Mouse (Mus musculus) heart, embryonic 16.5 days (tissue): ENCODE results near the gene Fblim1. TPM values are rescaled to one million over a fixed set of nuclear protein-coding genes. Genes with fewer than 3 reads are reported as not detected.

Source experiments
- ATAC-seq: fragments of 200-750 bp; cut with Nextera tagmentation; replicated peaks from 2 replicates; pipeline ENCODE4 v1.8.0; 2017; ENCODE audit warnings: moderate number of reproducible peaks; ENCODE audit not compliant: insufficient read depth, low FRiP score; ENCODE audit errors: extremely low read depth
- H3K27ac ChIP-seq: fragments of 300-500 bp; sonication (generic); 2 replicates; pipeline ENCODE4 v1.5.1; 2014; ENCODE audit warnings: mild to moderate bottlenecking, low read length, control low read depth, moderate library complexity
- H3K27me3 ChIP-seq: fragments of 300-500 bp; sonication (generic); 2 replicates; pipeline ENCODE4 v1.6.1; 2014; ENCODE audit warnings: low read length, mixed read lengths; ENCODE audit not compliant: control insufficient read depth, insufficient read depth
- H3K36me3 ChIP-seq: fragments of 300-500 bp; sonication (generic); 2 replicates; pipeline ENCODE4 v1.6.1; 2014; ENCODE audit not compliant: control insufficient read depth, insufficient read depth
- H3K4me1 ChIP-seq: fragments of 300-500 bp; sonication (generic); 2 replicates; pipeline ENCODE4 v1.6.1; 2014; ENCODE audit warnings: low read length, mixed read lengths; ENCODE audit not compliant: control insufficient read depth, insufficient read depth
- H3K4me2 ChIP-seq: fragments of 300-500 bp; sonication (generic); 2 replicates; pipeline ENCODE4 v1.6.1; 2014; ENCODE audit warnings: low read depth, mild to moderate bottlenecking, control low read depth, low read length
- H3K4me3 ChIP-seq: fragments of 300-500 bp; sonication (generic); 2 replicates; pipeline ENCODE4 v1.5.1; 2014; ENCODE audit warnings: mild to moderate bottlenecking, control low read depth, low read length
- H3K9ac ChIP-seq: fragments of 300-500 bp; sonication (generic); 2 replicates; pipeline ENCODE4 v1.6.1; 2014; ENCODE audit warnings: low read length, control low read depth
- H3K9me3 ChIP-seq: fragments of 300-500 bp; sonication (generic); replicated peaks from 2 replicates; pipeline ENCODE4 v1.6.1; 2016; ENCODE audit warnings: low read length; ENCODE audit not compliant: control insufficient read depth
- WGBS: fragments of 180-500 bp; shearing (Covaris S2); extraction: QIAGEN DNeasy Blood & Tissue Kit; methylation state at CpG from one replicate; pipeline ENCODE4 v1.1.7; 2014; 5-methylcytosine and 5-hydroxymethylcytosine counted together
- polyA plus RNA-seq: library from polyadenylated mRNA; unstranded; fragments of >200 nt; fragmentation: Nextera tagmentation; extraction: Ambion mirVana; gene quantifications from 2 replicates; pipeline ENCODE4 v1.2.1, GENCODE M21; 2015

The Fblim1 gene
- polyA plus RNA-seq, 1 experiment from 2014 or later: 46.9 TPM

DNA sequence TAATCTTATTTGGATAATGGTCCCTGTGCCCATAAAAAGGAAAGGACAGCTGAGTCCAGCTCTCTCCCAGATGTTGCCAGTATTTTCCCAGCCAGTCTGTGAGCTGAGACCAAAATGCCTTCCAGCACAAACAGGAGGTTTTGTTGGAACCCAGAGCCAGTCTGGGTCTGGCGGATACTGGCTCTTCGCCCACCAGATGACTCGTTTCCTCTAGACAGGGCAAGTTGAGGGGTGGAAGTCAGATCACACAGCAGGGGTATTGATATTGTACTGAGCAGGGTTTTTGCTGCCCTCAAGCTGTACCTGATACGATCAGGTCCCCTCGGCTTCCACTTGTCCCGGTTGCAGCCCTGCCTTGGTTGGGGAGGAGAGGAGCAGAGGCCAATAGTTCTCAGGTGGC lies 3.6 kb upstream of the Fblim1 start:
- no peak overlapping the region for H3K4me3 ChIP-seq
- H3K9ac ChIP-seq: no peak overlapping the region
- H3K27ac ChIP-seq: peak overlapping the region; percentile 64
- peak; percentile 72 for ATAC-seq
- WGBS: 58% methylated on average over 6 of the region's 6 CpGs
- H3K4me1 ChIP-seq: peaks cover 2% of the 10 kb centered on the region
- H3K36me3 ChIP-seq: no peaks in the 10 kb centered on the region
- H3K4me2 ChIP-seq: no peak overlapping the region
- no peaks in the 10 kb centered on the region for H3K9me3 ChIP-seq
- H3K27me3 ChIP-seq: no peaks in the 10 kb centered on the region

DNA sequence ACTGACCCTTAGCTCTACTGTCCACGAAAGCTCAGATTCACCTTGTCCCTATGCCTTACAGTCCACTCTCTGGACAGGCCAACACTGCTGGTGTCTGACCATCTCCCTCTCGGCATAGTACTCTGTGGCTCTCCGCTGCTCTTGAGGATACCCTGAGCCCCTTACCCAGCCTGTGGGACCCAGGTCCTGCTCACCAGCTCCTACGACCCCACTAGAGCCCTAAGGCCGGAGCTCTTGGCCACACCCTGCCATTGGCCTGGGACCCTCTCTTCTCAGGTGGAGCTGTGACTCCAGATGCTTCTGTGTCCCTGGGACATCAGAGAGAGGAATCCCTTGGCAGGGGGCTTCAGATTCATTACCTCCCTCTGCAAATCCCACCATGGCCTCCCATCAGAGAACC lies 475 bp downstream of the Fblim1 start:
- H3K27me3 ChIP-seq: no peaks in the 10 kb centered on the region
- no peak overlapping the region for H3K9ac ChIP-seq
- H3K4me3 ChIP-seq: no peak overlapping the region
- H3K9me3 ChIP-seq: no peaks in the 10 kb centered on the region
- 90% methylated on average over 5 of the region's 5 CpGs for WGBS
- no peak overlapping the region for H3K4me2 ChIP-seq
- peaks cover 32% of the 10 kb centered on the region for H3K4me1 ChIP-seq
- H3K36me3 ChIP-seq: no peaks in the 10 kb centered on the region
- ATAC-seq: no peak
- H3K27ac ChIP-seq: no peak overlapping the region

DNA sequence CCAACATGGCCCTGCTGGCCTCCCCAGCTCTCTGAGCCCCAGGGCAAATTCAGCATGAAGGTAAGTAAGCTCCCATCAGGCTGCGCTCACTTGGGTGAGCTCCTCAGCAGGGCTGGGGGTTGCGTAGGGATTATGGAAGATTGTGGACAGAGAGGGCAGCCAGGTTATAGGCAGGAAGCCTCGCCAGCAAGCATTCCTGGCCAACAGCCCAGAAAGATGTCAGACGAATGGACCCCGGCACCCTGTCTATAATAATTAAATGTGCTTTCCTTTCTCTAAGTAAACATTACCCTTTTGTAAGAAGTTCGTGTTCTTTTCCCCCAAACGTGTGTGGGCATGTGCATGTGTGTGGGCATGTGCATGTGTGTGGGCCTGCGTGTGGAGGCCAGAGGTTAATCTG lies 1.4 kb downstream of the Fblim1 start:
- H3K4me1 ChIP-seq: peaks cover 39% of the 10 kb centered on the region
- H3K36me3 ChIP-seq: no peaks in the 10 kb centered on the region
- H3K9me3 ChIP-seq: no peaks in the 10 kb centered on the region
- peak overlapping the region; percentile 57 for H3K27ac ChIP-seq
- no peak overlapping the region for H3K4me3 ChIP-seq
- no peak for ATAC-seq
- 0 out of 2 replicates have a peak overlapping the region, but pooled peaks have one; percentile 4 for H3K9ac ChIP-seq
- 27% methylated on average over 8 of the region's 8 CpGs for WGBS
- no peaks in the 10 kb centered on the region; the same call in 1 of the 2 replicates for H3K27me3 ChIP-seq
- no peak overlapping the region for H3K4me2 ChIP-seq

DNA sequence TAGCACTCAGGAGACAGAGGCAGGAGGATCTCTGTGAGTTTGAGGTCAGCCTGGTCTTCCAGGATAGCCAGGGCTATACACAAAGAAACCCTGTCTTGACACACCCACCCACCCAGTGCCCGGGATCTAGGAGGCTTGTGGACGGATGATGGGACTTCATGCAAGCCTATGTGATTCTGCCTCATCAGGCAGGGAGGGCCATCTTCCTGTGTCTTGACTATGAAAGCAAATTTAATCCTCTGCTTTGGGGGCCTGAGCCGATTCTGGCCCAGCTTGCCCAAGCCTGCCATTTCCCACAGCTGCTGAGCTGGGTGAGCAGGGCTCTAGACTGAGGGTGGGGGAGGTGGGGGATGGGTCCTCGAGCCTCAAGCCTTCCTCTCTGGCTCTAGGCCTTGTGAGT lies 2.0 kb downstream of the Fblim1 start:
- Histone ChIP-seq H3K9ac (no peak overlapping the region), H3K27me3 (no peaks in the 10 kb centered on the region; the same call in 1 of the 2 replicates), H3K4me2 (no peak overlapping the region), H3K9me3 (no peaks in the 10 kb centered on the region), H3K36me3 (no peaks in the 10 kb centered on the region), H3K4me3 (no peak overlapping the region), H3K4me1 (peaks cover 39% of the 10 kb centered on the region), H3K27ac (no peak overlapping the region)
- ATAC-seq: no peak
- 59% methylated on average over 4 of the region's 4 CpGs for WGBS

DNA sequence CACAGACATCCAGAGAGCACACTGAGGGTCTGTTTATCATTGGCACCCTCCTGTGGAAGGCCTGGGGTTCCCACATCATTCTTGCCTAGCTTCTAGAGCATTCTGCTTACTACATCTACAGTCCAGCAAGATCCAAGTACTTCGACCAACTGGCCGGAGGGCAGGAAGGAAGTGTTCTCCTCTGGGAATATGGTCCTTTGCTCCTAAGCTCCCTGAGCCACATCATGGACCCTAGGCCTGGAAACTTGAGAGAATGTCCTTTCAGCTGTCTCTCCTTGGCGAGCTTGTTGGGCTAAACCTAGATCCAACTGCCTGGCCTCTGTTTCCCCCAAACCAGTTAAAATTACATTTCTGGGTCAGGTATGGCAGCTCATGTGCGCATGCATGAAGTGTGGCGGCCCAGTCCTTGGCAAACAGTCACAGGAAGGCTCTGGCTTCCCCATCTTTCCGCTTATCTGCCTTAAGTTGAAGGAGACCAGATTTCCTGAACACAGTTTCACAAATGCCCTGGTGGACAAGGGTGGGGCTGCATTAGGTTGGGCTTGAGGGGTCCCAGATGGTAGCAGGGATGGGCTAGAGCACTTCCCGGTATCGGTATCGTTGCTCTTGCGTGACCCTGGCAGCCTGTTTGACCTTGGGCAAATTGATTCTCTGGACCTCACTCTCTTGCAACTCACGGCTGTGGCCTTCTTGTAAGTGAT lies 3.2 kb downstream of the Fblim1 start:
- WGBS: 66% methylated on average over 11 of the region's 11 CpGs
- H3K4me2 ChIP-seq: no peak overlapping the region
- no peaks in the 10 kb centered on the region; the same call in 1 of the 2 replicates for H3K27me3 ChIP-seq
- peak; percentile 14; the same call in 1 of the 2 replicates for ATAC-seq
- no peak overlapping the region for H3K4me3 ChIP-seq
- peaks cover 39% of the 10 kb centered on the region for H3K4me1 ChIP-seq
- H3K9ac ChIP-seq: no peak overlapping the region
- peak overlapping the region; percentile 62 for H3K27ac ChIP-seq
- no peaks in the 10 kb centered on the region for H3K9me3 ChIP-seq
- H3K36me3 ChIP-seq: no peaks in the 10 kb centered on the region

DNA sequence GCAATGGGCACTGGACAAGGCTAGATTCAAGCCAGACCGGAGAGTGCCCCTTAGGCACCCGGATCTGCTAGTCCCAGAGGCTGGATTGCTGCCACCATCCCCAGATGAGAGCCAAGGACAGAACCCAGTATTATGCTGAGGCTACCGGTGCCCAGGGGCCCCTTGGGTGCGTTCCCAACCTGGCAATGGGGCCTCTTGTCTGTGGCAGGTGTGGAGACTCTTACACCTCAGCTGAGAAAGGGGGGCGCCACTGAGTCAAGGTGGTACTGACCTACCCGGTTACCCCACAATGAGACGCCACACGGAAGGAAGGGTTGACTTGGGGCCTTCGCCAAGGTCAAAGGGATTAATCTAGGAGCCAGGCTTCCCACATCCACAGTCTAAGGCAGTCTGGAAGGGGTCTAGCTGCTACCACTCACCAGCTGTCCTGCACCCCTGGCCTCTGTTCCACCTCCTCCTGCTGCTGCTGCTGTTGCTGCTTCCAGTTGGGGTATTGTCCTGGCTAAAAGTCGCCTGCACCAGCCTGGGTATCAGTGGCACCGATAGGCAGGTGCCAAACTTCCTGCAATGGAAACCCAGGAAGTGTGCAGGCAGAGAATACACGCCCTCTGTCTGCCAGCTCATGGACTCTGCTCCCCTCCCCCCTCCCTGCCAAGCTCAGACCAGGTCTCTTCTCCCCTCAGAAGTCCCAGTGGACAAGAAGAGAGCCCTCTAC lies 4.6 kb downstream of the Fblim1 start:
- Histone ChIP-seq H3K4me2 (no peak overlapping the region), H3K9ac (no peak overlapping the region), H3K9me3 (no peaks in the 10 kb centered on the region), H3K4me3 (no peak overlapping the region), H3K36me3 (no peaks in the 10 kb centered on the region), H3K27me3 (no peaks in the 10 kb centered on the region; the same call in 1 of the 2 replicates), H3K27ac (no peak overlapping the region; the same call in 1 of the 2 replicates), H3K4me1 (peaks cover 46% of the 10 kb centered on the region)
- WGBS: 67% methylated on average over 12 of the region's 12 CpGs
- ATAC-seq: no peak

DNA sequence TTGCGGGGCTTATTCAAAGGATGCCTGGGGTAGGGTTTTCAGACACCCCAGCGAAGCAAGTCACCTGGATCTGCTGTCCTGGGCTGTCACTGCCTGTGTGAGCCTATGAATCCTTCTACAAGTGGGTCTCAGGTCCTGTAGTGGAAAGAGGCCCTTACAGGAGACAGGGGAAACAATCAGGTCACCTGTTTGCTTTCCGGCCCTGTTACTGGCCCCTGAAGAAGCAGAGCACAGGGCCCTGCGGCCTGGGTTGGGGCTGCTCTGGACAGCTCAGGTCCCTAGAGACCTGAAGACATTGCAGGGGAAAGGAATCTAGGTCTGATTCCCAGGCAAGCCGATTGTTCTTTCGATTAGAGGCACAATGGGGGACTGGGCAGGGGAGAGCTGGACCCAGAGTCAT lies 5.5 kb downstream of the Fblim1 start:
- Histone ChIP-seq H3K9me3 (no peaks in the 10 kb centered on the region), H3K27me3 (no peaks in the 10 kb centered on the region; the same call in 1 of the 2 replicates), H3K27ac (peak overlapping the region; percentile 69), H3K4me3 (no peak overlapping the region), H3K36me3 (no peaks in the 10 kb centered on the region), H3K4me1 (peaks cover 46% of the 10 kb centered on the region), H3K9ac (peak overlapping the region; percentile 10; the same call in 1 of the 2 replicates), H3K4me2 (peak overlapping the region; percentile 85; the same call in 1 of the 2 replicates)
- whole genome bisulfite sequencing: 39% methylated on average over 6 of the region's 6 CpGs
- no peak for ATAC-seq

DNA sequence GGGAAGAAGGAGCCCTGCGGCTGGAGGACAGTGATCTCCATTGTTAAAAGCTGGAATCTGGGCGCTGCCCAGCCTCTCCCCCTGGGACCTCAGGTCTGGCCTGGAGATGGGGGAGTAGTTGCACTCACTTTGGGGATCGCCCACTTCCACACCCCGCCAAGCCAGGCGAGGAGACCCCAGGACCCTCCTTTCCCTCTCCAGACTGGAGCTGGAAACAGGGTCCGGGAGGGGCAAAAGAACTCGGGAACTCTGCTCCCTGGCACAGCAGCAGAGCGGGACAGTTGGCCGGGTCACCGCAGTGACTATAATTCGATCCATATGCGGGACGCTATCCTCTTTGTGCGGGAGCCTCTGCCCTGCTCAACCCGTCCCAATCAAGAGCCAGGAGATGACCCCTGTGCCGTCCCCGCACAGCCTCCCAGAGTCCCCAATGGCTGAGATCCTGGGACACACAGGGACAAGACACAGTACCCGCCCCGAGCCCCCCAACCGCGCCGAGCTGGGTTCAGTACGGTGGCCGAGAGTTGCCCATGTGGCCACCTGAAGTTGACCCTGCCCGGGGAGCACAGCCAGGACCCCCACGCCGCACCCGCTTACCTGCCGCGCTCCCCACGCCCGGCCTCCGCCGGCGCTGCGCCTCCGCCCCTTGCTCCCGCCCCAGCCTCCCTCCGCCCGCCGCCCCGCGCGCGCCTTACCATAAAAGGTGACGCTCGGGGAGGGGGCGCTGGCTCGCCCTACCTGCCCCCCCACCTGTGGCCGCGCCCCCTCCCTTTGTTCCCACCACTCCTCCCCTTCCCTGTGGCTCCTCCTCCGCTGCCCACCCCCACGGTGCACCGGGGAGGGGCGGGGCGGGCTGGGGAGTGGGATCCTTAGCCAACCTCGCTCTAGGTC lies 6.4 kb downstream of the Fblim1 start:
- H3K4me2 ChIP-seq: peak overlapping the region; percentile 85
- H3K4me1 ChIP-seq: peaks cover 43% of the 10 kb centered on the region
- peak overlapping the region; percentile 75 for H3K4me3 ChIP-seq
- WGBS: under 1% methylated on average over 49 of the region's 57 CpGs
- no peak; the same call in 1 of the 2 replicates for ATAC-seq
- H3K9me3 ChIP-seq: no peaks in the 10 kb centered on the region
- H3K27ac ChIP-seq: peak overlapping the region; percentile 69
- peak overlapping the region; percentile 86 for H3K9ac ChIP-seq
- no peaks in the 10 kb centered on the region; the same call in 1 of the 2 replicates for H3K27me3 ChIP-seq
- peaks cover 7% of the 10 kb centered on the region for H3K36me3 ChIP-seq
